Mouse (Mus musculus): Measurements from ENCODE around the gene Babam1.
"Not testable (repeated sequence)": the region's sequence is repeated elsewhere in the genome, so short reads cannot be mapped to it uniquely, and the experiment has no call there.

The Babam1 gene

GRCm38 (mm10) chr8:71406099-71407015, 9.7 kb downstream of the Babam1 start:
- peak in 1 of 2 experiments; percentile 11 for DNase-seq (ENCODE audit: low read depth in 2 of 2, low spot score in 2 of 2)

- DNase-seq (ENCODE audit: low read depth in 2 of 2, low spot score in 2 of 2) = no peak
Observed at GRCm38 (mm10) chr8:71407441-71407840, 10.8 kb downstream of the Babam1 start.

DNA sequence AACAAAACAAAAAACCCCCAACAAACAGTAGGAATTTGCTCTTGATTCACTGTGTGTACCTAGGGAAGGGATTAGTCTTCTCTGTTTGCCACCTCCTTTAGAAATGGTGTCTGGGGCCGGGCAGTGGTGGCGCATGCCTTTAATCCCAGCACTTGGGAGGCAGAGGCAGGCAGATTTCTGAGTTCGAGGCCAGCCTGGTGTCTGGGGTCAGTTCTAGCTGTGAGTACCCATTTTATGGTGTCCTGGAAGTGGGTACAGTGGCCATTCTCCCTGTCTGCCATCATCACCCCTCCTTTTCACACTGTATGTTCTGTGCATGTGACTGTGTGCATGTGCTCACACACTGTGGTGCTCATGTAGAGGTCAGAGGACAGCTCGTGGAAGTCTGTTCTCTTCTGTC, 11.6 kb downstream of the Babam1 start:
- DNase-seq (ENCODE audit: low read depth in 2 of 2, low spot score in 2 of 2) = no peak

GRCm38 (mm10) chr8:71411535-71412273, 15.0 kb downstream of the Babam1 start:
- DNase-seq (ENCODE audit: low read depth in 2 of 2, low spot score in 2 of 2) = peak in 1 of 2 experiments; percentile 20

GRCm38 (mm10) chr8:71422121-71422520, 25.5 kb downstream of the Babam1 start:
- DNase-seq (ENCODE audit: low read depth in 2 of 2, low spot score in 2 of 2) = no peak

GRCm38 (mm10) chr8:71432935-71433334, 36.3 kb downstream of the Babam1 start:
- DNase-seq (ENCODE audit: low read depth in 2 of 2, low spot score in 2 of 2) = not testable (repeated sequence)

DNA sequence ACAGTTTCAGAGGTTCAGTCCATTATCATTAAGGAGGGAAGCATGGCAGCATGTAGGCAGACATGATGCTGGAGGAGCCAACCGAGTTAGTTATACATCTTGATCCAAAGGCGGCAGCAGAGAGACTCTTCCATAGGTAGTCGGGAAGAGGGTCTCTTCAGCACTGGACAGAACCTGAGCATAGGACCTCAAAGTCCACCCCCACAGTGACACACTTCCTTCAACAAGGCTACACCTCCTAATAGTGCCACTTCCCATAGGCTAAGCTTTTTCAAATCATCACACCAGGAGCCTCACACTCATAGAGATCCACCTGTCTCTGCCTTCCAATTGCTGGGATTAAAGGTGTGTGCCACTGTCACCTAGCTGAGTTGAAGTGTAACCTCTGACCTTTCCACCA, 40.4 kb downstream of the Babam1 start:
- no peak for DNase-seq (ENCODE audit: low read depth in 2 of 2, low spot score in 2 of 2)

- DNase-seq (ENCODE audit: low read depth in 2 of 2, low spot score in 2 of 2) = peak; percentile 56 to 65
Observed at GRCm38 (mm10) chr8:71441404-71441803, 44.7 kb downstream of the Babam1 start.

DNA sequence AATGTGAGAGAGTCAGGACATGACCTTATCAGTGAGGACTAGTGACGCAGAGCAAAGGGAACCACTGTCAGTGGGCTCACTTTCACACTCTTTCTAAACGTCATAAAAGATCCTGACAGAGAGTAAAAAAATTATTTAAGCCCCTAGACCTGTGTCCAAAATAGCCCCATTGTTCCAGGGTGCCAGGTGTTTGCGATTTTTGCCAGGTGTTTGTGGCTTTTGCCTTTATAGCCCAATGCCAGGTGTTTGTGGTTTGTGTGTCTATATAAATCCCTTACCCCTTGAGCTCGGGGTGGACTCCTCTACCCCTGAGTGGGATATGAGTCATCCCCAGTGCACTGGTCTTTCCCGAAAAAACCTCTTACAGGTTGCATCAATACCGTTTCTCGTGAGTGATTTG, 48.4 kb downstream of the Babam1 start:
- DNase-seq (ENCODE audit: low read depth in 2 of 2, low spot score in 2 of 2) = no peak

- no peak for DNase-seq (ENCODE audit: low read depth in 2 of 2, low spot score in 2 of 2)
Observed at GRCm38 (mm10) chr8:71451337-71451736, 54.7 kb downstream of the Babam1 start.

DNA sequence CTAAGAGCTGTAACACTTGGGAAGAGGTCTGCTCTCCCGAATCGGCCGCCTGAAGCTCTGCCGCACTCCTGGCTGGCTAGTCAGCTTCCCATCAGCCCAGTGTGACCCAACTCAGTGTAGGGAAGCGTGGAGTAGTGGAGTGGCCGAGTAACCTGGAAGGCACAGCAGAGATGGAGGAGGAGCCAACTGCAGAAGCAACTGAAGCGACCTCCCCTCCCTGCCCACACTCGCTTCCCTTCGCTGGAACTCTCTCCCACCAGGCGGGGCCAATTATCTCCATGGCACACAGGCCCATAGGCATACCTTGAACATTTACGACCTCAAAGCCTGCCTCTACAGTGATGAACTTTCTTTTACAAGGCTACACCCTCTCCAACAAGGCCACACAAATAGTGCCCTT, 55.1 kb downstream of the Babam1 start:
- no peak for DNase-seq (ENCODE audit: low read depth in 2 of 2, low spot score in 2 of 2)

- DNase-seq (ENCODE audit: low read depth in 2 of 2, low spot score in 2 of 2) = no peak
Observed at GRCm38 (mm10) chr8:71452669-71453068, 56.0 kb downstream of the Babam1 start.
